Comparison of ENCODE assay signal across 8 mouse cellular contexts in genomic region chr10:24173210-24174001, GRCm38 (mm10). TPM values are rescaled to one million over a fixed set of nuclear protein-coding genes. Genes with fewer than 3 reads are reported as not detected.
DNase-seq lines count a peak whose midpoint lies in the region; ATAC-seq and TF ChIP-seq lines count a peak whose summit lies in the region.

No protein-coding gene starts in this region.

- H3K79me2 ChIP-seq in liver, adult 2 months (ENCODE audit: control insufficient read depth, insufficient read depth, low read length): peaks cover 9% of the 10 kb centered on the region; the same call in 1 of the 2 replicates

- H3K27ac ChIP-seq in forebrain, embryonic 14.5 days (ENCODE audit: low read depth, low read length): no peak overlapping the region
- no peak overlapping the region for H3K27ac ChIP-seq in hindbrain, postnatal 0 days
- H3K27ac ChIP-seq in liver, adult 2 months (replicated peaks; ENCODE audit: insufficient read depth, low read depth, low read length): no peak overlapping the region

- H3K4me2 ChIP-seq in forebrain, embryonic 14.5 days (ENCODE audit: low read length): no peak overlapping the region
- no peak overlapping the region for H3K4me2 ChIP-seq in hindbrain, postnatal 0 days (ENCODE audit: low read depth, low read length)

- no peak for TF ChIP-seq POLR2A in liver, adult 2 months (IDR thresholded peaks at IDR 0.05; ENCODE audit: extremely low read depth, insufficient read depth, low read length)

- H3K27me3 ChIP-seq in forebrain, embryonic 14.5 days (replicated peaks; ENCODE audit: control insufficient read depth, insufficient read depth, low read length): no peaks in the 10 kb centered on the region
- H3K27me3 ChIP-seq in hindbrain, postnatal 0 days (ENCODE audit: insufficient read depth, low read length): no peaks in the 10 kb centered on the region
- H3K27me3 ChIP-seq in liver, adult 2 months (ENCODE audit: control insufficient read depth, insufficient read depth, low read length): no peaks in the 10 kb centered on the region

- WGBS in forebrain, embryonic 14.5 days: 57% methylated on average over 10 of the region's 10 CpGs
- WGBS in hindbrain, postnatal 0 days: 52% methylated on average over 10 of the region's 10 CpGs
- 50% methylated on average over 10 of the region's 10 CpGs for WGBS in liver, adult 2 months

- H3K9ac ChIP-seq in forebrain, embryonic 14.5 days (ENCODE audit: low read length): no peak overlapping the region
- H3K9ac ChIP-seq in hindbrain, postnatal 0 days (replicated peaks; ENCODE audit: low read length): no peak overlapping the region
- H3K9ac ChIP-seq in liver, adult 2 months (ENCODE audit: low read depth, low read length): no peak overlapping the region

- no peak overlapping the region for H3K4me3 ChIP-seq in forebrain, embryonic 14.5 days (ENCODE audit: low read depth, low read length)
- no peak overlapping the region for H3K4me3 ChIP-seq in hindbrain, postnatal 0 days (ENCODE audit: low read length)
- no peak overlapping the region for H3K4me3 ChIP-seq in liver, adult 2 months (ENCODE audit: insufficient read depth, low read depth, low read length)

- peak; percentile 75 for ATAC-seq in forebrain, embryonic 14.5 days
- peak; percentile 61; the same call in 1 of the 2 replicates for ATAC-seq in hindbrain, postnatal 0 days
- 0 out of 2 replicates have a peak, but pooled peaks have one; percentile 69 for ATAC-seq in monocyte, adult 5-6 weeks (replicated peaks; ENCODE audit: insufficient number of reproducible peaks, low FRiP score, low TSS enrichment, poor library complexity, severe bottlenecking)

- peak; percentile 68 for DNase-seq in A20 (ENCODE audit: low read depth, low spot score)
- peak; percentile 23 to 41 for DNase-seq in CD8-positive naive resting alpha-beta T cell, adult 2 months (ENCODE audit: low read depth in 2 of 2, low spot score in 2 of 2)
- peak; percentile 35 for DNase-seq in c-Kit-negative CD71-positive TER-119-positive erythroid progenitor cells, embryonic 14.5 days (ENCODE audit: low read depth, low spot score)
- peak; percentile 86 for DNase-seq in forebrain, embryonic 14.5 days (ENCODE audit: low spot score)
- DNase-seq in hindbrain, postnatal 0 days (ENCODE audit: low spot score): peak; percentile 88
- peak; percentile 51 for DNase-seq in liver, adult 2 months (ENCODE audit: extremely low read depth, low read depth, low spot score)
- no peak for DNase-seq in ovary, adult 18-20 months (ENCODE audit: low spot score)

- peak; percentile 86 for TF ChIP-seq CTCF in hindbrain, postnatal 0 days (IDR thresholded peaks at IDR 0.05; ENCODE audit: low read depth)
- TF ChIP-seq CTCF in liver, adult 2 months (IDR thresholded peaks at IDR 0.05; ENCODE audit: low read depth, low read length): peak; percentile 49

- no peaks in the 10 kb centered on the region for H3K4me1 ChIP-seq in forebrain, embryonic 14.5 days (ENCODE audit: control insufficient read depth, insufficient read depth, low read length)
- H3K4me1 ChIP-seq in hindbrain, postnatal 0 days (ENCODE audit: insufficient read depth, low read length): no peaks in the 10 kb centered on the region
- H3K4me1 ChIP-seq in liver, adult 2 months (ENCODE audit: control insufficient read depth, insufficient read depth, low read length): 0 out of 2 replicates have a peak, but pooled peaks cover 2% of the 10 kb centered on the region

- H3K9me3 ChIP-seq in forebrain, embryonic 14.5 days (replicated peaks; ENCODE audit: control insufficient read depth, low read length): no peaks in the 10 kb centered on the region
- H3K9me3 ChIP-seq in hindbrain, postnatal 0 days (ENCODE audit: low read length): no peaks in the 10 kb centered on the region

- 0 out of 2 replicates have a peak, but pooled peaks cover 3% of the 10 kb centered on the region for H3K36me3 ChIP-seq in forebrain, embryonic 14.5 days (ENCODE audit: control insufficient read depth, insufficient read depth, low read length)
- H3K36me3 ChIP-seq in hindbrain, postnatal 0 days (ENCODE audit: insufficient read depth, low read length): peaks cover 3% of the 10 kb centered on the region; the same call in 1 of the 2 replicates
- peaks cover 9% of the 10 kb centered on the region for H3K36me3 ChIP-seq in liver, adult 2 months (ENCODE audit: control insufficient read depth, insufficient read depth, low read length)

RNA-seq across cellular contexts. Expression of gene Stx7, which starts 24.3 kb away (rescaled TPM):
- polyA plus RNA-seq in forebrain, embryonic 14.5 days (2014; fragmentation: Nextera tagmentation; extraction: Ambion mirVana): 275 and 313 TPM in 2 replicates
- total RNA-seq in hindbrain, postnatal 0 days (2014; rRNA removed): 109 and 111 TPM in 2 replicates
- 289 and 299 TPM in 2 replicates for polyA plus RNA-seq in hindbrain, postnatal 0 days (2015; fragmentation: Nextera tagmentation; extraction: Ambion mirVana)
- 13.1 and 16.9 TPM in 2 replicates for total RNA-seq in liver, adult 2 months (2014; rRNA removed)
- 19.2 and 22.5 TPM in 2 replicates for polyA plus RNA-seq in liver, adult 2 months (2012; rRNA removed)
- 104 to 141 TPM (median 123 TPM) in 3 replicates for total RNA-seq in monocyte, adult 5-6 weeks (2017)

RNA-seq across cellular contexts. Expression of gene Moxd1, which starts 49.9 kb away (rescaled TPM):
- 1.7 and 2.1 TPM in 2 replicates for polyA plus RNA-seq in forebrain, embryonic 14.5 days (2014; fragmentation: Nextera tagmentation; extraction: Ambion mirVana)
- total RNA-seq in hindbrain, postnatal 0 days (2014; rRNA removed): 10.6 and 14.3 TPM in 2 replicates
- polyA plus RNA-seq in hindbrain, postnatal 0 days (2015; fragmentation: Nextera tagmentation; extraction: Ambion mirVana): 12.9 and 16.2 TPM in 2 replicates
- total RNA-seq in liver, adult 2 months (2014; rRNA removed): not detected in 2 replicates
- not detected in 2 replicates for polyA plus RNA-seq in liver, adult 2 months (2012; rRNA removed)
- total RNA-seq in monocyte, adult 5-6 weeks (2017): not detected in 3 replicates

Comparison
In these comparisons a context has a peak if more than half of its experiments do, and no peak if none do; other contexts are left out.
1. RNA of gene Moxd1, which starts 49.9 kb away (total RNA-seq): 10.6 to 14.3 TPM in hindbrain, postnatal 0 days; not detected in liver, adult 2 months and not detected in monocyte, adult 5-6 weeks; every median in the first group is over 10 times any median in the second.
2. Peak in every context shown above with its lines, with median percentiles within 50 percentile points of each other: ATAC-seq.